Mouse (Mus musculus) lung, postnatal 36 days (tissue): Measurements from ENCODE around the gene Snap91.

Experiments used
- DNase-seq: peaks from one replicate; pipeline ENCODE4 v3.0.0; 2022; ENCODE audit warnings: mixed read lengths

Snap91 gene

GRCm38 (mm10) chr9:86813327-86813726, 67.1 kb downstream of the Snap91 start:
- no peak for DNase-seq

GRCm38 (mm10) chr9:86810696-86811232, 69.7 kb downstream of the Snap91 start:
- no peak for DNase-seq

GRCm38 (mm10) chr9:86810213-86810612, 70.2 kb downstream of the Snap91 start:
- DNase-seq = no peak

GRCm38 (mm10) chr9:86800600-86801163, 79.8 kb downstream of the Snap91 start:
- DNase-seq = peak; percentile 31

GRCm38 (mm10) chr9:86799099-86799498, 81.4 kb downstream of the Snap91 start:
- DNase-seq = no peak

- no peak for DNase-seq
Observed at GRCm38 (mm10) chr9:86798686-86799085, 81.8 kb downstream of the Snap91 start.

- no peak for DNase-seq
Observed at GRCm38 (mm10) chr9:86798129-86798528, 82.3 kb downstream of the Snap91 start.

- DNase-seq = no peak
Observed at GRCm38 (mm10) chr9:86797553-86797952, 82.9 kb downstream of the Snap91 start.

GRCm38 (mm10) chr9:86795236-86795635, 85.2 kb downstream of the Snap91 start:
- no peak for DNase-seq

- DNase-seq = no peak
Observed at GRCm38 (mm10) chr9:86791927-86792326, 88.5 kb downstream of the Snap91 start.

GRCm38 (mm10) chr9:86789186-86789585, 91.3 kb downstream of the Snap91 start:
- DNase-seq = no peak

- no peak for DNase-seq
Observed at GRCm38 (mm10) chr9:86782836-86783235, 97.6 kb downstream of the Snap91 start.

GRCm38 (mm10) chr9:86781426-86781825, 99.0 kb downstream of the Snap91 start:
- DNase-seq = no peak

- no peak for DNase-seq
Observed at GRCm38 (mm10) chr9:86778212-86778611, 102.2 kb downstream of the Snap91 start.

GRCm38 (mm10) chr9:86777309-86777708, 103.1 kb downstream of the Snap91 start:
- peak; percentile 3 for DNase-seq

- DNase-seq = no peak
Observed at GRCm38 (mm10) chr9:86775374-86775773, 105.1 kb downstream of the Snap91 start.

- DNase-seq = no peak
Observed at GRCm38 (mm10) chr9:86773996-86774395, 106.5 kb downstream of the Snap91 start.

- DNase-seq = no peak
Observed at GRCm38 (mm10) chr9:86772897-86773296, 107.6 kb downstream of the Snap91 start.

- DNase-seq = no peak
Observed at GRCm38 (mm10) chr9:86766991-86767390, 113.5 kb downstream of the Snap91 start.

GRCm38 (mm10) chr9:86764002-86764401, 116.5 kb downstream of the Snap91 start:
- no peak for DNase-seq

- no peak for DNase-seq
Observed at GRCm38 (mm10) chr9:86762477-86763376, 117.7 kb downstream of the Snap91 start.

- peak; percentile 80 for DNase-seq
Observed at GRCm38 (mm10) chr9:86745926-86746581, 134.4 kb downstream of the Snap91 start.

- DNase-seq = no peak
Observed at GRCm38 (mm10) chr9:86744041-86744440, 136.4 kb downstream of the Snap91 start.
